Mouse (Mus musculus) thymus, adult 2 months (tissue): Measurements from ENCODE around the gene Hps4.

ENCODE experiments used
- CTCF ChIP-seq: fragments of 200-500 bp; IDR thresholded peaks from 2 replicates; pipeline ENCODE4 v1.5.1; 2012; ENCODE audit warnings: mild to moderate bottlenecking, control low read depth, low read length, moderate library complexity, borderline replicate concordance; ENCODE audit not compliant: control insufficient read depth, poor library complexity, insufficient read depth; ENCODE audit errors: extremely low read depth
- POLR2A ChIP-seq: fragments of 200-500 bp; IDR thresholded peaks from 2 replicates; pipeline ENCODE4 v1.6.1; 2012; ENCODE audit warnings: mild to moderate bottlenecking, low read length, control low read depth, moderate library complexity; ENCODE audit not compliant: control insufficient read depth, poor library complexity, insufficient read depth; ENCODE audit errors: extremely low read depth

GRCm38 (mm10) chr5:112317328-112317727 is 25.6 kb upstream of the Hps4 start:
- no peak for TF ChIP-seq CTCF
- no peak for TF ChIP-seq POLR2A
